Mouse (Mus musculus) kidney, embryonic 15.5 days (tissue): Measurements from ENCODE around the gene Mrln. TPM values are rescaled to one million over a fixed set of nuclear protein-coding genes. Genes with fewer than 3 reads are reported as not detected.

Source experiments
- ATAC-seq: fragments of 200-750 bp; cut with Nextera tagmentation; replicated peaks from 2 replicates; pipeline ENCODE4 v1.8.0; 2017; ENCODE audit warnings: moderate TSS enrichment; ENCODE audit not compliant: low FRiP score
- H3K27ac ChIP-seq: fragments of 300-500 bp; sonication (generic); 2 replicates; pipeline ENCODE4 v1.5.1; 2015; ENCODE audit warnings: mild to moderate bottlenecking, inconsistent platforms
- H3K27me3 ChIP-seq: fragments of 300-500 bp; sonication (generic); 2 replicates; pipeline ENCODE4 v1.6.1; 2015; ENCODE audit warnings: inconsistent platforms
- H3K36me3 ChIP-seq: fragments of 300-500 bp; sonication (generic); 2 replicates; pipeline ENCODE4 v1.6.1; 2015; ENCODE audit warnings: inconsistent platforms
- H3K4me1 ChIP-seq: fragments of 300-500 bp; sonication (generic); 2 replicates; pipeline ENCODE4 v1.6.1; 2015; ENCODE audit warnings: inconsistent platforms
- H3K4me2 ChIP-seq: fragments of 300-500 bp; sonication (generic); 2 replicates; pipeline ENCODE4 v1.6.1; 2015; ENCODE audit warnings: moderate library complexity, mild to moderate bottlenecking, inconsistent platforms
- H3K4me3 ChIP-seq: fragments of 300-500 bp; sonication (generic); replicated peaks from 2 replicates; pipeline ENCODE4 v1.5.1; 2015; ENCODE audit warnings: mild to moderate bottlenecking, inconsistent platforms
- H3K9ac ChIP-seq: fragments of 300-500 bp; sonication (generic); 2 replicates; pipeline ENCODE4 v1.6.1; 2015; ENCODE audit warnings: mild to moderate bottlenecking, inconsistent platforms
- H3K9me3 ChIP-seq: fragments of 300-500 bp; sonication (generic); replicated peaks from 2 replicates; pipeline ENCODE4 v1.6.1; 2016; ENCODE audit warnings: inconsistent platforms
- WGBS: fragments of 180-500 bp; shearing (Covaris S2); methylation state at CpG from one replicate; pipeline ENCODE4 v1.1.7; 2015; ENCODE audit warnings: mixed read lengths; 5-methylcytosine and 5-hydroxymethylcytosine counted together
- polyA plus RNA-seq: library from polyadenylated mRNA; unstranded; fragments of >200 nt; fragmentation: Nextera tagmentation; extraction: Ambion mirVana; gene quantifications from 2 replicates; pipeline ENCODE4 v1.2.1, GENCODE M21; 2015

The Mrln gene
- polyA plus RNA-seq, 1 experiment from 2014 or later: 8.0 TPM

DNA sequence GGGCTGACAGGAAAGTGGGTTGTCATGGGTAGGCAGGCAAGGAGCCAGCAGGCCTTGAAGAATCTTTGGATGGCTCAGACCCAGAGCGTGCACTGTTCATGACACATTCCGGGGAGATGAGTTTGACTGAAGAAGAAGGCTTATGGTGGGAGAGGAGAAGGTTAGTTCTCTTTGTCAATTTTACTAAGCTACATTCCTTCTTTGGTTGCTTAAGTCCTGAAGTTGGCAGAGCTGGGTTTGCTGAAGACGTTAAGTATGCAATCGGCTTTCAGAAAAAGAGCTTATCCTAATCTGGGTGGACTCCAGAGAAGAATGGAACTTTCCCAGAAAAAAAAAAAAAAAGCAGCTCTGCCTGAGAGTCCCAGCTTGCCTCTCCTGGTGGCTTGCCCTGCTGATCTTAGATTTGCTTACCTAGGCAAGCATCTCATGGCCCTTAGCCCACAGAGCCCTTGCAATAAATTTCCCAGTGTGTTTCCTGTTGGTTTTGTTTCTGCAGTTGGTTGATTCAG is 59.3 kb downstream of the Mrln start:
- no peak for ATAC-seq
- no peak overlapping the region for H3K27ac ChIP-seq
- 91% methylated on average over 4 of the region's 4 CpGs for WGBS
- H3K27me3 ChIP-seq: no peaks in the 10 kb centered on the region
- no peak overlapping the region for H3K4me2 ChIP-seq
- no peaks in the 10 kb centered on the region for H3K36me3 ChIP-seq
- no peak overlapping the region for H3K9ac ChIP-seq
- no peaks in the 10 kb centered on the region for H3K4me1 ChIP-seq
- no peak overlapping the region for H3K4me3 ChIP-seq
- H3K9me3 ChIP-seq: no peaks in the 10 kb centered on the region

- no peak for ATAC-seq
- Histone ChIP-seq H3K36me3 (no peaks in the 10 kb centered on the region), H3K9ac (no peak overlapping the region), H3K27me3 (no peaks in the 10 kb centered on the region), H3K4me2 (no peak overlapping the region), H3K4me1 (no peaks in the 10 kb centered on the region), H3K9me3 (no peaks in the 10 kb centered on the region), H3K4me3 (no peak overlapping the region), H3K27ac (no peak overlapping the region)
- 86% methylated on average over 9 of the region's 9 CpGs for WGBS
These were observed 60.0 kb downstream of the Mrln start for GRCm38 (mm10) chr10:70264337-70265036.

DNA sequence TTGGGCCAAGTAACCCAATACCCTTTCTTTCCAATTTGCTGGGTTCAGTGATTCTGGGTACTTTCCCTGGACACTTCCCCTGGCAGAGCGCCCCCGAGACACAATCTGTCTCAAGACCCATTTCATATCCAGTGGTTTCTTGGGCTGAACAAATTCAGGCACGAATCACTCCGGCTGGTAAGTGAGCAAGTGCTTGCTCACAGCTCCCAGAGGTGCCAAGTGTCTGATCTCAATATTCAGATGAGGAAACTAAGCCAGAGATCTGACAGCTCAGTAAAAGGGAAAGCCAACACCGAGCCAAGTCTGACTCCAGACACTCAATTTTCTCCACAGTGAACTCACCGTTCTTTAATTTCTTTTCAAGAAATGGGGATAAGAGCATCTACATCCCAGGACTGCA is 62.0 kb downstream of the Mrln start:
- H3K27me3 ChIP-seq: no peaks in the 10 kb centered on the region
- no peak overlapping the region for H3K4me2 ChIP-seq
- WGBS: 87% methylated on average over 6 of the region's 6 CpGs
- no peaks in the 10 kb centered on the region for H3K9me3 ChIP-seq
- no peak overlapping the region for H3K9ac ChIP-seq
- no peaks in the 10 kb centered on the region for H3K4me1 ChIP-seq
- no peaks in the 10 kb centered on the region for H3K36me3 ChIP-seq
- no peak overlapping the region for H3K4me3 ChIP-seq
- no peak for ATAC-seq
- no peak overlapping the region for H3K27ac ChIP-seq

DNA sequence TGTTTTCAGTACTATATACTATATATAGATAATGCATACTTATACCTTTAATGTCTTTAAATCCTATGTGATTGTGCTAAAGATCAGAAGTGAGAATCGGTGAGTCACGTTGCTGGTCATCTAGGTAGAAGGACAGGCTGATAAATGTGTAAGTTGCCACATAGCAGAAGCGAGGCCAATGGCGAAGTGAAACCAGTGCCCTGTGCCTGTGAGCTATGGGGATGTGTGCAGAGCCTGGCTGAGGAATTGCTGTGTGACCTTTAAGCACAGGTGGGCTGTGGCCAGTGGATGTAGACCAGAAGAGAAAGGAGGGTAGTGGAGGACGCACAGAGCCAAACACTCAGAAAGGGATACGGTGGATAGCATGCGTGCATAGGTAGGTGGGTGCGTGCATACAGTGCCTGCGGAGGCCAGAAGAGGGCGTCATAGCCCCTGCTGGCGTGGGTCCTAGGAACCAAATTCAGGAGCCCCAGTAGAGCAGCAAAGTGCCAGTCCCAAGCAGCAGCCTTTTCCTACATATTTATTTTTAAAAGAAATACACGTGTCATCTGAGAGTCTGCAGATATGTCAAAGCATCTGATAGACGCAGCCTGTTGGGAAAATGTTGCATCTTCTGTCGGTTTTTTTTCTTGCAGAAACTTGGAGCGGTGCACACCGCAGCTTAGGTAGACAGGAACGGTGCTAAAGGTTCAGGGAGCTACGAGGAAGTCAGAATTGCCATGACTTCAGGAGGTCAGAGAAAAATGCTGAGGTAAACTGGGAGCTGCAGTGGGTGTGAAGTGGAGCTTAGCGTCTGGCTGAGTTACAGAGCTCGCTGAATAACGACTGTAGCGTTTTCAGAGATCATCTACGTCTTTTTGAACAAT is 64.3 kb downstream of the Mrln start:
- Histone ChIP-seq H3K27me3 (no peaks in the 10 kb centered on the region), H3K9me3 (no peaks in the 10 kb centered on the region), H3K36me3 (no peaks in the 10 kb centered on the region), H3K4me3 (no peak overlapping the region), H3K27ac (no peak overlapping the region), H3K9ac (no peak overlapping the region), H3K4me2 (no peak overlapping the region), H3K4me1 (no peaks in the 10 kb centered on the region)
- ATAC-seq: no peak
- WGBS: 78% methylated on average over 23 of the region's 23 CpGs

Other genes starting within 250 kb of the Mrln start
- 22.5 and 22.9 TPM in 2 replicates for gene Ccdc6, start 107.5 kb upstream of the Mrln start, polyA plus RNA-seq
- 3.8 and 4.8 TPM in 2 replicates for gene Slc16a9, start 40.4 kb downstream of the Mrln start, polyA plus RNA-seq
- 6.2 and 6.9 TPM in 2 replicates for gene Fam13c, start 235.8 kb downstream of the Mrln start, polyA plus RNA-seq